13 mouse cellular contexts compared by ENCODE assay signal in genomic region chr14:68381741-68382140, GRCm38 (mm10).
DNase-seq lines count a peak whose midpoint lies in the region; ATAC-seq and TF ChIP-seq lines count a peak whose summit lies in the region.
"Had no signal": no experiment of that assay in that cellular context is flagged by ENCODE, and none has a peak within 500 bp of the region (broad histone marks: within the 10 kb centered on the region; RNA-seq: fewer than 3 reads in every experiment).

No protein-coding gene starts in this region.

- no peak for TF ChIP-seq EP300 in lung, postnatal 0 days (IDR thresholded peaks at IDR 0.05)

- no peak for TF ChIP-seq CTCF in lung, postnatal 0 days (IDR thresholded peaks at IDR 0.05)
- no peak for TF ChIP-seq CTCF in left cerebral cortex, adult 2 months (IDR thresholded peaks at IDR 0.05)

- H3K27ac ChIP-seq in lung, postnatal 0 days (ENCODE audit: low read length) = no peak overlapping the region
- H3K27ac ChIP-seq in left cerebral cortex, adult 2 months = peak overlapping the region; percentile 69
- H3K27ac ChIP-seq: heart, embryonic 13.5 days; limb, embryonic 12.5 days had no signal

- H3K4me1 ChIP-seq in lung, postnatal 0 days (ENCODE audit: insufficient read depth, low read depth, low read length) = no peaks in the 10 kb centered on the region

- H3K9ac ChIP-seq in lung, postnatal 0 days (replicated peaks; ENCODE audit: low read depth) = no peak overlapping the region
- H3K9ac ChIP-seq: heart, embryonic 13.5 days; limb, embryonic 12.5 days had no signal

- intact Hi-C loops in left cerebral cortex, adult 2 months (cut with DNase I) = loop anchor here (5.0 kb wide), 1 partner anchor 71 kb away; no protein-coding TSS in a partner anchor

- no peaks in the 10 kb centered on the region for H3K27me3 ChIP-seq in lung, postnatal 0 days (replicated peaks; ENCODE audit: insufficient read depth, low read length)
- H3K27me3 ChIP-seq: heart, embryonic 13.5 days; limb, embryonic 12.5 days had no signal

- ATAC-seq in lung, postnatal 0 days = no peak

- H3K9me3 ChIP-seq in lung, postnatal 0 days (ENCODE audit: low read length) = no peaks in the 10 kb centered on the region
- H3K9me3 ChIP-seq: heart, embryonic 13.5 days; limb, embryonic 12.5 days had no signal

- no peaks in the 10 kb centered on the region for H3K36me3 ChIP-seq in lung, postnatal 0 days (ENCODE audit: insufficient read depth, low read length)
- H3K36me3 ChIP-seq: heart, embryonic 13.5 days; limb, embryonic 12.5 days had no signal

- WGBS in lung, postnatal 0 days = 59% methylated on average over 7 of the region's 7 CpGs

- no peak overlapping the region for H3K4me3 ChIP-seq in lung, postnatal 0 days (ENCODE audit: low read depth, low read length)
- H3K4me3 ChIP-seq in left cerebral cortex, adult 2 months = no peak overlapping the region
- H3K4me3 ChIP-seq: heart, embryonic 13.5 days; limb, embryonic 12.5 days had no signal

- no peak overlapping the region for H3K4me2 ChIP-seq in lung, postnatal 0 days (replicated peaks; ENCODE audit: low read depth, low read length)
- H3K4me2 ChIP-seq: heart, embryonic 13.5 days; limb, embryonic 12.5 days had no signal

- DNase-seq in lung, postnatal 0 days (ENCODE audit: low spot score) = peak; percentile 4
- no peak for DNase-seq in lung, postnatal 10 days
- DNase-seq in frontal cortex, postnatal 36 days (ENCODE audit: low spot score in 2 of 2) = peak; percentile 29 to 77
- DNase-seq in left cerebral cortex, adult 2 months (ENCODE audit: extremely low spot score in 1 of 2, low spot score in 2 of 2) = peak in 1 of 2 experiments; percentile 13
- DNase-seq in right cerebral cortex, postnatal 25 days = peak; percentile 36
- no peak for DNase-seq in liver
- no peak for DNase-seq in gastrocnemius, adult 8-10 months (ENCODE audit: low spot score in 2 of 2)
- no peak for DNase-seq in cerebellum, postnatal 14 days
- DNase-seq: embryo, embryonic 11 days; kidney, adult 18-20 months; lung, postnatal 14 days had no signal

Comparison
In these comparisons a context has a peak if more than half of its experiments do, and no peak if none do; other contexts are left out.
1. DNase-seq: peak in lung, postnatal 0 days (single experiment), frontal cortex, postnatal 36 days (2 of 2) and right cerebral cortex, postnatal 25 days (single experiment); none in lung, postnatal 10 days (single experiment), liver (single experiment), gastrocnemius, adult 8-10 months (0 of 2) and cerebellum, postnatal 14 days (0 of 2).